10 mouse cellular contexts compared by ENCODE assay signal in the genomic region with DNA sequence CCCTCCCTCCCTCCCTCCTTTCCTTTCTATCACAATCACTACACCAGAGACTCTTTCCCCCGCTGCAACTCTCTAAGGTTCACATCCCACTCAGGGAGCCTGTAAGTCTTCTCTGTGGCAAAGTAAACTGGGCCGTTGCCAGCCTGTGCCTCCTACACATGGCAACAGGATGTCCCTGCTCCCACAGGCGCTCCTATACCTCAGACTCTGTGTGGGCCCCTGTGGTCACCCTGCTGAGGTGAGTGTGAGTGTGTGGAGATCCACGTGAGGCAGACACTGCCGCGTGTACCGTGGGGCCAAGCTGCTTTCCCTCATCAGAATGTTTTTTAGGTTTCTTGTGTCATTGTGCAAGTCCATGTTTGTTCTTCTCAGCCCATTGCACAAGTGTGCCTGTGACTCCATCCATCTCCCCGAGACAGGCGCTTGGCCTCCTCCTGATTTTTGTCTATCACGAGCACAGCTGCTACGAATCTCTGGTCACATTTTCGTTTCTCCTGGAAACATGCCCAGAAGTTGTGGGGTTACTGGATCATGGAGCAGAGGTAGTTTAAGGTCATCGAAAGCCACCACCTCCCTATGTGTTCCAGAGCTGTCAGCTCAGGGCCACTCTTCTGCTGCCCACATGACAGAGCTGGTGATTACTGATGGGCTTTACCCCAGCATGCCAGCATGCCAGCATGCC. TPM values are rescaled to one million over a fixed set of nuclear protein-coding genes. Genes with fewer than 3 reads are reported as not detected.
A peak's percentile ranks its signal among the peaks of the same experiment; 100 is the strongest.
DNase-seq lines count a peak whose midpoint lies in the region; ATAC-seq and TF ChIP-seq lines count a peak whose summit lies in the region.
"Had no signal": no experiment of that assay in that cellular context is flagged by ENCODE, and none has a peak within 500 bp of the region (broad histone marks: within the 10 kb centered on the region; RNA-seq: fewer than 3 reads in every experiment).

No protein-coding gene starts in this region.

- H3K27ac ChIP-seq in intestine, embryonic 16.5 days (ENCODE audit: low read length) = no peak overlapping the region
- H3K27ac ChIP-seq in intestine, postnatal 0 days (ENCODE audit: low read depth, low read length) = no peak overlapping the region
- H3K27ac ChIP-seq in brown adipose tissue, adult 24 weeks (replicated peaks; ENCODE audit: low read depth, low read length) = peak overlapping the region; percentile 79
- H3K27ac ChIP-seq in kidney, embryonic 16.5 days (ENCODE audit: low read length) = no peak overlapping the region
- H3K27ac ChIP-seq in forebrain, postnatal 0 days (ENCODE audit: low read depth, low read length) = no peak overlapping the region

- 63% methylated on average over 13 of the region's 13 CpGs for WGBS in intestine, embryonic 16.5 days
- 58% methylated on average over 13 of the region's 13 CpGs for WGBS in intestine, postnatal 0 days
- WGBS in kidney, embryonic 16.5 days = 35% methylated on average over 13 of the region's 13 CpGs
- 71% methylated on average over 13 of the region's 13 CpGs for WGBS in forebrain, postnatal 0 days

- H3K9me3 ChIP-seq in intestine, embryonic 16.5 days (ENCODE audit: control insufficient read depth, low read length) = no peaks in the 10 kb centered on the region
- no peaks in the 10 kb centered on the region for H3K9me3 ChIP-seq in intestine, postnatal 0 days (ENCODE audit: control insufficient read depth)
- H3K9me3 ChIP-seq in kidney, embryonic 16.5 days (ENCODE audit: low read length) = no peaks in the 10 kb centered on the region
- H3K9me3 ChIP-seq in forebrain, postnatal 0 days (ENCODE audit: low read length) = no peaks in the 10 kb centered on the region
- H3K9me3 ChIP-seq: G1E had no signal

- no peak overlapping the region for H3K4me3 ChIP-seq in intestine, embryonic 16.5 days (ENCODE audit: low read length)
- H3K4me3 ChIP-seq in intestine, postnatal 0 days (ENCODE audit: low read depth, low read length) = no peak overlapping the region
- H3K4me3 ChIP-seq in brown adipose tissue, adult 24 weeks (ENCODE audit: insufficient read depth, low read depth, low read length) = no peak overlapping the region
- H3K4me3 ChIP-seq in kidney, embryonic 16.5 days (ENCODE audit: low read length) = no peak overlapping the region
- H3K4me3 ChIP-seq in myocyte = no peak overlapping the region
- no peak overlapping the region for H3K4me3 ChIP-seq in forebrain, postnatal 0 days (ENCODE audit: low read depth, low read length)
- H3K4me3 ChIP-seq: erythroblast, embryonic 14.5 days had no signal

- H3K9ac ChIP-seq in intestine, embryonic 16.5 days (ENCODE audit: low read depth, low read length) = no peak overlapping the region
- H3K9ac ChIP-seq in intestine, postnatal 0 days (ENCODE audit: low read depth, low read length) = no peak overlapping the region
- H3K9ac ChIP-seq in kidney, embryonic 16.5 days (replicated peaks; ENCODE audit: low read length) = no peak overlapping the region
- no peak overlapping the region for H3K9ac ChIP-seq in forebrain, postnatal 0 days

- no peak for TF ChIP-seq POLR2A in myocyte (IDR thresholded peaks at IDR 0.05; ENCODE audit: insufficient read length, low read depth)

- no peak for DNase-seq in embryo, embryonic 9.5 days (ENCODE audit: extremely low spot score)
- DNase-seq in cerebellum, adult 11 months = no peak
- DNase-seq in forebrain, postnatal 0 days = no peak

- no peaks in the 10 kb centered on the region for H3K36me3 ChIP-seq in intestine, embryonic 16.5 days (ENCODE audit: control insufficient read depth, insufficient read depth, low read length)
- H3K36me3 ChIP-seq in intestine, postnatal 0 days (ENCODE audit: control insufficient read depth, insufficient read depth) = no peaks in the 10 kb centered on the region
- H3K36me3 ChIP-seq in kidney, embryonic 16.5 days (ENCODE audit: insufficient read depth, low read length) = no peaks in the 10 kb centered on the region
- H3K36me3 ChIP-seq in myocyte (ENCODE audit: control insufficient read depth, insufficient read depth) = no peaks in the 10 kb centered on the region
- no peaks in the 10 kb centered on the region for H3K36me3 ChIP-seq in forebrain, postnatal 0 days (ENCODE audit: insufficient read depth)
- H3K36me3 ChIP-seq: G1E had no signal

- no peak overlapping the region for H3K4me2 ChIP-seq in intestine, embryonic 16.5 days (ENCODE audit: low read depth, low read length)
- no peak overlapping the region for H3K4me2 ChIP-seq in intestine, postnatal 0 days (replicated peaks; ENCODE audit: low read depth)
- no peak overlapping the region for H3K4me2 ChIP-seq in kidney, embryonic 16.5 days (replicated peaks; ENCODE audit: low read depth, low read length)
- peak overlapping the region; percentile 52 for H3K4me2 ChIP-seq in myocyte (ENCODE audit: low read depth)
- no peak overlapping the region for H3K4me2 ChIP-seq in forebrain, postnatal 0 days (ENCODE audit: low read depth)

- H3K79me2 ChIP-seq in myocyte (ENCODE audit: control insufficient read depth, insufficient read depth) = no peaks in the 10 kb centered on the region

- H3K4me1 ChIP-seq in intestine, embryonic 16.5 days (ENCODE audit: control insufficient read depth, insufficient read depth, low read length) = no peaks in the 10 kb centered on the region; the same call in 1 of the 2 replicates
- H3K4me1 ChIP-seq in intestine, postnatal 0 days (replicated peaks; ENCODE audit: control insufficient read depth, insufficient read depth, low read length) = no peaks in the 10 kb centered on the region
- H3K4me1 ChIP-seq in brown adipose tissue, adult 24 weeks (ENCODE audit: control insufficient read depth, insufficient read depth, insufficient read length, low read length) = peaks cover 4% of the 10 kb centered on the region; the same call in 1 of the 2 replicates
- H3K4me1 ChIP-seq in kidney, embryonic 16.5 days (ENCODE audit: insufficient read depth, low read length) = no peaks in the 10 kb centered on the region
- no peaks in the 10 kb centered on the region for H3K4me1 ChIP-seq in forebrain, postnatal 0 days (ENCODE audit: insufficient read depth)

- 0 out of 2 replicates have a peak, but pooled peaks have one; percentile 18 for ATAC-seq in intestine, embryonic 16.5 days
- no peak for ATAC-seq in intestine, postnatal 0 days
- ATAC-seq in kidney, embryonic 16.5 days (ENCODE audit: low FRiP score, low TSS enrichment) = peak; percentile 65
- ATAC-seq in forebrain, postnatal 0 days = no peak

- H3K27me3 ChIP-seq in intestine, embryonic 16.5 days (replicated peaks; ENCODE audit: control insufficient read depth, insufficient read depth, low read length) = no peaks in the 10 kb centered on the region
- 0 out of 2 replicates have a peak, but pooled peaks cover 5% of the 10 kb centered on the region for H3K27me3 ChIP-seq in intestine, postnatal 0 days (replicated peaks; ENCODE audit: control insufficient read depth, insufficient read depth, low read length)
- 0 out of 2 replicates have a peak, but pooled peaks cover 4% of the 10 kb centered on the region for H3K27me3 ChIP-seq in kidney, embryonic 16.5 days (ENCODE audit: insufficient read depth, low read length)
- H3K27me3 ChIP-seq in myocyte (ENCODE audit: control insufficient read depth, insufficient read depth, insufficient read length) = no peaks in the 10 kb centered on the region
- H3K27me3 ChIP-seq in forebrain, postnatal 0 days (ENCODE audit: insufficient read depth, low read length) = no peaks in the 10 kb centered on the region

- no peak overlapping the region for H3ac ChIP-seq in myocyte (ENCODE audit: control insufficient read depth, insufficient read length)

- TF ChIP-seq CTCF in intestine, postnatal 0 days (IDR thresholded peaks at IDR 0.05; ENCODE audit: low read depth) = no peak
- no peak for TF ChIP-seq CTCF in forebrain, postnatal 0 days (IDR thresholded peaks at IDR 0.05; ENCODE audit: low read depth)

TF ChIP-seq in myocyte, 11 proteins besides CTCF, POLR2A, EP300 and RAD21:
- TF ChIP-seq TCF12 (IDR thresholded peaks at IDR 0.05; ENCODE audit: insufficient read depth, poor library complexity, severe bottlenecking) (no peak), TCF3 (IDR thresholded peaks at IDR 0.05; ENCODE audit: insufficient read length, low read depth) (no peak), MAX (IDR thresholded peaks at IDR 0.05; ENCODE audit: low read depth) (no peak), MYOG (IDR thresholded peaks at IDR 0.05; ENCODE audit: control insufficient read depth in 1 of 3, insufficient read depth in 1 of 3, insufficient read length in 2 of 3, low read depth in 2 of 3) (peak in 1 of 3 experiments; percentile 2), REST (IDR thresholded peaks at IDR 0.05; ENCODE audit: insufficient read depth, insufficient read length) (no peak), E2F4 (IDR thresholded peaks at IDR 0.05; ENCODE audit: insufficient read depth) (no peak), POLR2AphosphoS2 (IDR thresholded peaks at IDR 0.05; ENCODE audit: insufficient read length, low read depth) (no peak), SRF (IDR thresholded peaks at IDR 0.05; ENCODE audit: control insufficient read depth, insufficient read length, low read depth) (no peak), CEBPB (IDR thresholded peaks at IDR 0.05; ENCODE audit: insufficient read depth, poor library complexity, severe bottlenecking) (0 out of 2 replicates have a peak, but pooled peaks have one; percentile 49), MYOD1 (IDR thresholded peaks at IDR 0.05; ENCODE audit: control insufficient read depth in 1 of 3, insufficient read length in 2 of 3, low read depth in 2 of 3) (peak in 1 of 3 experiments; percentile 12), USF1 (IDR thresholded peaks at IDR 0.05; ENCODE audit: low read depth) (no peak)

RNA-seq across cellular contexts. Expression of gene Aspg, which starts 10.3 kb away (rescaled TPM):
- 38.4 and 40.4 TPM in 2 replicates for polyA plus RNA-seq in intestine, embryonic 16.5 days (2015; fragmentation: Nextera tagmentation; extraction: Ambion mirVana)
- 14.3 and 14.4 TPM in 2 replicates for polyA plus RNA-seq in intestine, postnatal 0 days (2015; fragmentation: Nextera tagmentation; extraction: Ambion mirVana)
- polyA plus RNA-seq in brown adipose tissue, adult 24 weeks (2012; ENCODE audit: insufficient read depth, insufficient read length, missing spikeins) = 60.4 and 84.2 TPM in 2 replicates
- 3.7 TPM in 2 replicates for polyA plus RNA-seq in kidney, embryonic 16.5 days (2015; fragmentation: Nextera tagmentation; extraction: Ambion mirVana)
- 0.04 TPM for polyA plus RNA-seq in myocyte (2012; fragmentation: generic; extraction: Trizol)
- 2.9 and 3.9 TPM in 2 replicates for total RNA-seq in forebrain, postnatal 0 days (2014; rRNA removed)
- polyA plus RNA-seq in forebrain, postnatal 0 days (2015; fragmentation: Nextera tagmentation; extraction: Ambion mirVana) = 0.52 and 1.3 TPM in 2 replicates
- polyA plus RNA-seq: erythroblast, embryonic 14.5 days; G1E had no signal

RNA-seq across cellular contexts. Expression of gene Kif26a, which starts 49.8 kb away (rescaled TPM):
- 1.9 and 2.4 TPM in 2 replicates for polyA plus RNA-seq in intestine, embryonic 16.5 days (2015; fragmentation: Nextera tagmentation; extraction: Ambion mirVana)
- polyA plus RNA-seq in intestine, postnatal 0 days (2015; fragmentation: Nextera tagmentation; extraction: Ambion mirVana) = 0.89 and 1.1 TPM in 2 replicates
- 1.9 and 3.2 TPM in 2 replicates for polyA plus RNA-seq in brown adipose tissue, adult 24 weeks (2012; ENCODE audit: insufficient read depth, insufficient read length, missing spikeins)
- polyA plus RNA-seq in kidney, embryonic 16.5 days (2015; fragmentation: Nextera tagmentation; extraction: Ambion mirVana) = 3.8 and 4.4 TPM in 2 replicates
- 0.02 TPM for polyA plus RNA-seq in myocyte (2012; fragmentation: generic; extraction: Trizol)
- 50.4 and 55.1 TPM in 2 replicates for total RNA-seq in forebrain, postnatal 0 days (2014; rRNA removed)
- 5.0 and 6.2 TPM in 2 replicates for polyA plus RNA-seq in forebrain, postnatal 0 days (2015; fragmentation: Nextera tagmentation; extraction: Ambion mirVana)
- total RNA-seq: G1E had no signal
- polyA plus RNA-seq: erythroblast, embryonic 14.5 days; G1E had no signal

Comparison
In these comparisons a context has a peak if more than half of its experiments do, and no peak if none do; other contexts are left out.
1. ATAC-seq: peak in intestine, embryonic 16.5 days (single experiment) and kidney, embryonic 16.5 days (single experiment); none in intestine, postnatal 0 days (single experiment) and forebrain, postnatal 0 days (single experiment).